ENCODE assay signal across 28 mouse cellular contexts in the genomic region with DNA sequence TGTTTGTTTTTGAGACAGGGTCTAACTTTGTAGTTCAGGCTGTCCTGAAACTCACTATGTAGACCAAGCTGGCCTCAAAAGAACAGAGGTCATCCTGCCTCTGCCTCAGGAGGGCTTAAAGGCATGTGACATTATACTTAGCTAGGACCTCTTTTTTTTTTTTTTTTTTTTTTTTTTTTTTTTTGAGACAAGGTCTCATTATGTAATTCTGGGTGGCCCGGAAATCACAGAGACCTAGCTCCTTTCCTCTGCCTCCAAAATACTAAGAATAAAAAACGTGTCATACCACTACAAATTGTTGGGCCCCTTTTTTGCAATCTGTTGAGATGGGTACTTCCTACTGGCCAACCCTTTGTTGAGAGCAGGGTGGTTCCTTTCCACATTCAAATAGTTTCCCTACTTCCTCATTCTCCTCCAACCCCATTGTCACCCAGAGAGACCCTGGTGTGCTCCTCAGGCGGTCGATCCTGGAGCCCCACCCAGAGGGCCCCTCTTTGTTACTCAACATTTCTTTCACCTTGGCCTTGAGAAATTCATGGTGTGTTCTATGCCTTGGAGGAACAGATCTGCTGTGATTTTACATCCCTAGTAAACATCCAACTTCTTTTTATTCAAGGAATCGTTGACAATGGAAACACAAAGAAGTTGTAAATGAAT. TPM values are rescaled to one million over a fixed set of nuclear protein-coding genes. Genes with fewer than 3 reads are reported as not detected.
DNase-seq lines count a peak whose midpoint lies in the region; ATAC-seq and TF ChIP-seq lines count a peak whose summit lies in the region.
"Had no signal": no experiment of that assay in that cellular context is flagged by ENCODE, and none has a peak within 500 bp of the region (broad histone marks: within the 10 kb centered on the region; RNA-seq: fewer than 3 reads in every experiment).

No protein-coding gene starts in this region.

- H3K27ac ChIP-seq in ES-Bruce4 (ENCODE audit: insufficient read depth, low read length) (peak overlapping the region; percentile 98), MEL (ENCODE audit: control insufficient read depth, low read depth, low read length) (no peak overlapping the region)
- H3K27ac ChIP-seq in midbrain, embryonic 10.5 days (replicated peaks) = no peak overlapping the region
- H3K27ac ChIP-seq in layer of hippocampus, adult 2 months = no peak overlapping the region
- H3K27ac ChIP-seq: forebrain, embryonic 10.5 days; heart, embryonic 15.5 days; hindbrain, embryonic 15.5 days; intestine, embryonic 15.5 days; limb, embryonic 12.5 days; macrophage; midbrain, embryonic 13.5 days; stomach, embryonic 15.5 days had no signal

- no peak for TF ChIP-seq RAD21 in MEL (IDR thresholded peaks at IDR 0.05; ENCODE audit: low read depth, low read length)

- DNase-seq in MEL (ENCODE audit: low read depth, low spot score) (peak; percentile 64), MN1 (ENCODE audit: low spot score) (no peak)
- DNase-seq in midbrain, embryonic 10.5 days (ENCODE audit: low spot score) = no peak
- no peak for DNase-seq in layer of hippocampus, adult 2 months (ENCODE audit: low spot score in 2 of 2)
- no peak for DNase-seq in cerebellum, adult 18-20 months
- DNase-seq: adrenal gland, adult 8-10 months; cerebellum, adult 2 months; forebrain, postnatal 0 days; gastrocnemius, postnatal 25 days; heart, postnatal 36 days; kidney, adult 8-10 months; kidney, postnatal 10 days; liver, postnatal 0 days; retina, postnatal 1 day; right cerebral cortex, postnatal 25 days; spleen, adult 18-20 months; thymus, postnatal 25 days had no signal

- H3K4me3 ChIP-seq in ES-Bruce4 (ENCODE audit: low read depth, low read length) = no peak overlapping the region
- no peak overlapping the region for H3K4me3 ChIP-seq in MEL (ENCODE audit: control insufficient read depth in 1 of 2, insufficient read depth in 1 of 2, low read depth in 2 of 2, low read length in 2 of 2)
- H3K4me3 ChIP-seq in midbrain, embryonic 10.5 days = no peak overlapping the region
- H3K4me3 ChIP-seq in layer of hippocampus, adult 2 months = no peak overlapping the region
- H3K4me3 ChIP-seq: forebrain, embryonic 10.5 days; heart, embryonic 15.5 days; hindbrain, embryonic 15.5 days; intestine, embryonic 15.5 days; limb, embryonic 12.5 days; midbrain, embryonic 13.5 days; stomach, embryonic 15.5 days had no signal

- H3K36me3 ChIP-seq in ES-Bruce4 (ENCODE audit: control insufficient read depth, insufficient read depth, low read length, poor library complexity, severe bottlenecking) = no peaks in the 10 kb centered on the region
- H3K36me3 ChIP-seq in MEL (ENCODE audit: control insufficient read depth in 1 of 2, insufficient read depth in 2 of 2, low read length in 2 of 2) = peaks cover 0 to 5% of the 10 kb centered on the region in 2 experiments; a peak in 2 of 4 replicates
- no peaks in the 10 kb centered on the region for H3K36me3 ChIP-seq in midbrain, embryonic 10.5 days
- H3K36me3 ChIP-seq: forebrain, embryonic 10.5 days; heart, embryonic 15.5 days; hindbrain, embryonic 15.5 days; intestine, embryonic 15.5 days; limb, embryonic 12.5 days; midbrain, embryonic 13.5 days; stomach, embryonic 15.5 days had no signal

- H3K9me3 ChIP-seq in ES-Bruce4 (replicated peaks; ENCODE audit: control insufficient read depth, insufficient read depth, low read length, poor library complexity, severe bottlenecking) (no peaks in the 10 kb centered on the region), MEL (replicated peaks; ENCODE audit: insufficient read depth, low read length) (no peaks in the 10 kb centered on the region)
- no peaks in the 10 kb centered on the region for H3K9me3 ChIP-seq in midbrain, embryonic 10.5 days (replicated peaks)
- H3K9me3 ChIP-seq: forebrain, embryonic 10.5 days; heart, embryonic 15.5 days; hindbrain, embryonic 15.5 days; intestine, embryonic 15.5 days; limb, embryonic 12.5 days; midbrain, embryonic 13.5 days; stomach, embryonic 15.5 days had no signal

- peak; percentile 99 for TF ChIP-seq EP300 in ES-Bruce4 (IDR thresholded peaks at IDR 0.05; ENCODE audit: insufficient read depth, low read depth, low read length)
- no peak for TF ChIP-seq EP300 in MEL (IDR thresholded peaks at IDR 0.05; ENCODE audit: low read depth in 1 of 2, low read length in 2 of 2)

- H3K27me3 ChIP-seq in ES-Bruce4 (ENCODE audit: control insufficient read depth, insufficient read depth, low read length, poor library complexity, severe bottlenecking) = no peaks in the 10 kb centered on the region
- no peaks in the 10 kb centered on the region for H3K27me3 ChIP-seq in MEL (ENCODE audit: control insufficient read depth in 1 of 2, insufficient read depth in 2 of 2, low read length in 2 of 2)
- H3K27me3 ChIP-seq in midbrain, embryonic 10.5 days (ENCODE audit: low read depth, poor library complexity, severe bottlenecking) = 0 out of 2 replicates have a peak, but pooled peaks cover 2% of the 10 kb centered on the region
- H3K27me3 ChIP-seq: heart, embryonic 15.5 days; hindbrain, embryonic 15.5 days; intestine, embryonic 15.5 days; limb, embryonic 12.5 days; midbrain, embryonic 13.5 days; stomach, embryonic 15.5 days had no signal

- TF ChIP-seq CTCF in ES-Bruce4 (IDR thresholded peaks at IDR 0.05; ENCODE audit: low read depth, low read length) (no peak), MEL (IDR thresholded peaks at IDR 0.05 in 2 of 3, conservative IDR thresholded peaks at IDR 0.05 in 1 of 3; ENCODE audit: control insufficient read depth in 1 of 3, insufficient read depth in 1 of 3, low read depth in 2 of 3, low read length in 3 of 3, poor library complexity in 1 of 3, severe bottlenecking in 1 of 3) (no peak)
- TF ChIP-seq CTCF in layer of hippocampus, adult 2 months (conservative IDR thresholded peaks at IDR 0.05) = no peak

- H3K9ac ChIP-seq in ES-Bruce4 (ENCODE audit: low read depth, poor library complexity, severe bottlenecking) (no peak overlapping the region), MEL (ENCODE audit: control insufficient read depth, low read depth, low read length, poor library complexity, severe bottlenecking) (no peak overlapping the region)
- H3K9ac ChIP-seq: forebrain, postnatal 0 days; heart, embryonic 15.5 days; hindbrain, embryonic 15.5 days; intestine, embryonic 15.5 days; limb, embryonic 12.5 days; liver, postnatal 0 days; midbrain, embryonic 13.5 days; stomach, embryonic 15.5 days had no signal

- TF ChIP-seq POLR2A in ES-Bruce4 (IDR thresholded peaks at IDR 0.05; ENCODE audit: insufficient read depth, low read length) = no peak
- TF ChIP-seq POLR2A in MEL (IDR thresholded peaks at IDR 0.05; ENCODE audit: control insufficient read depth in 1 of 2, insufficient read depth in 1 of 2, low read depth in 1 of 2, low read length in 2 of 2, poor library complexity in 1 of 2) = no peak

- peaks cover 4% of the 10 kb centered on the region for H3K4me1 ChIP-seq in ES-Bruce4 (ENCODE audit: control insufficient read depth, insufficient read depth, low read length)
- peaks cover 2 to 6% of the 10 kb centered on the region in 2 experiments; a peak in 3 of 4 replicates for H3K4me1 ChIP-seq in MEL (ENCODE audit: control insufficient read depth in 1 of 2, insufficient read depth in 2 of 2, low read length in 2 of 2)
- H3K4me1 ChIP-seq in midbrain, embryonic 10.5 days = no peaks in the 10 kb centered on the region
- H3K4me1 ChIP-seq: forebrain, embryonic 10.5 days; heart, embryonic 15.5 days; hindbrain, embryonic 15.5 days; intestine, embryonic 15.5 days; limb, embryonic 12.5 days; midbrain, embryonic 13.5 days; stomach, embryonic 15.5 days had no signal

- ATAC-seq in hematopoietic stem cell, adult 5-6 weeks (replicated peaks in 1 of 2; ENCODE audit: insufficient read depth in 1 of 2, low FRiP score in 2 of 2, low TSS enrichment in 1 of 2, low read depth in 1 of 2, poor library complexity in 2 of 2, severe bottlenecking in 2 of 2) = peak; percentile 12 to 45; a peak in 1 of 4 replicates
- ATAC-seq: forebrain, postnatal 0 days; intestine, embryonic 15.5 days; liver, postnatal 0 days; lung, postnatal 0 days; midbrain, embryonic 13.5 days had no signal

- H3K79me2 ChIP-seq in MEL (ENCODE audit: control insufficient read depth, insufficient read depth, low read length, poor library complexity) = no peaks in the 10 kb centered on the region

- 74% methylated on average over 5 of the region's 5 CpGs for WGBS in midbrain, embryonic 10.5 days

TF ChIP-seq in MEL, 35 proteins besides CTCF, POLR2A, EP300 and RAD21:
- TF ChIP-seq CHD2 (IDR thresholded peaks at IDR 0.05; ENCODE audit: low read length) = no peak
- no peak for TF ChIP-seq USF1 (IDR thresholded peaks at IDR 0.05; ENCODE audit: low read depth, low read length)
- peak; percentile 80 for TF ChIP-seq ZNF384 (IDR thresholded peaks at IDR 0.05; ENCODE audit: low read depth, low read length)

RNA-seq across cellular contexts. Expression of a gene that starts 7.3 kb away (rescaled TPM):
- polyA plus RNA-seq in ES-Bruce4 (2011; ENCODE audit: insufficient read depth, insufficient read length, low read depth, missing spikeins) = 143 and 150 TPM in 2 replicates
- total RNA-seq in MEL (2012; rRNA removed) = 5.4 and 6.7 TPM in 2 replicates
- 10 to 100 TPM; 21.2 to 76.5 TPM for polyA plus RNA-seq in MEL (2012; ENCODE audit: insufficient read depth in 1 of 2, insufficient read length in 2 of 2, low read depth in 1 of 2, low replicate concordance in 2 of 2, missing spikeins in 1 of 2)
- total RNA-seq in hematopoietic stem cell, adult 5-6 weeks (2017) = 52.8 and 57.8 TPM in 2 replicates
- polyA plus RNA-seq in midbrain, embryonic 10.5 days (2016; fragmentation: Nextera tagmentation; extraction: Ambion mirVana) = 63.8 and 73.3 TPM in 2 replicates
- total RNA-seq in layer of hippocampus, adult 2 months (2021) = 10 to 100 TPM; 26.4 to 31.9 TPM
